Mouse (Mus musculus): Measurements from ENCODE around the gene Maml1. TPM values are rescaled to one million over a fixed set of nuclear protein-coding genes. Genes with fewer than 3 reads are reported as not detected.

Gene Maml1
- polyA plus RNA-seq, 1 experiment from 2014 or later: 3.2 TPM

DNA sequence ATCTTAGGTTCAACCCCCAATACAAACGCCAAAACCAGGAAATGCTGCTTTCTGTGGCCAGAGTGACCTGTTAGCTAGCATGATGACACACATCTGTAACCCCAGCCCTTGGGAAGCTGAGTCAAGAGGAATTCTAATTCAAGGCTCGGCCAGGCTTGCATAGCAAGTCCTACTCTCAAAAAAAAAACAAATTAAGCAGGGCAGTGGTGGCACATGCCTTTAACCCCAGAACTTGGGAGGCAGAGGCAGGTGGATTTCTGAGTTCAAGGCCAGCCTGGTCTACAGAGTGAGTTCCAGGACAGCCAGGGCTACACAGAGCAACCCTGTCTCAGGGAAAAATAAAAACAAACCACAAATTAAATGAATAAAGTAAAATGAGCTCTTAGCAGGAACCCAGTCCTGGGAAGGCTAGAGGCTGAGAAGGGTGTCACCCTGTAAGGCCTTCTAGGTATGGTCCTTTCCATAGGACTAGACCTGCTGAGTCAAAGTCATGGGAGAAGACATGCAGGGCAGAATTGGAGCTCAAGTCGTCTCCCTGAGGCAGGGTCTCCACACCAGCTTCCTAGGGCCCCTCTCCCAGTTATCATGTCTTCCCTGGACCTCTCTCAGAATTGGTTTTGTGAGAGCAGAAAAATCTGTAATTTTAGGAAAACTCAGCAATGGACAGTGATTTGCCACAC is 79.9 kb downstream of the Maml1 start:
- Histone ChIP-seq H3K4me3 (no peak overlapping the region), H3K4me1 (peaks cover 79% of the 10 kb centered on the region), H3K9ac (no peak overlapping the region), H3K27me3 (replicated peaks) (no peaks in the 10 kb centered on the region), H3K4me2 (no peak overlapping the region), H3K27ac (peak overlapping the region; percentile 60), H3K36me3 (peaks cover 16% of the 10 kb centered on the region), H3K9me3 (replicated peaks) (no peaks in the 10 kb centered on the region)
- ATAC-seq: no peak
- 46% methylated on average over 3 of the region's 3 CpGs for WGBS (ENCODE audit: insufficient replicate concordance)

DNA sequence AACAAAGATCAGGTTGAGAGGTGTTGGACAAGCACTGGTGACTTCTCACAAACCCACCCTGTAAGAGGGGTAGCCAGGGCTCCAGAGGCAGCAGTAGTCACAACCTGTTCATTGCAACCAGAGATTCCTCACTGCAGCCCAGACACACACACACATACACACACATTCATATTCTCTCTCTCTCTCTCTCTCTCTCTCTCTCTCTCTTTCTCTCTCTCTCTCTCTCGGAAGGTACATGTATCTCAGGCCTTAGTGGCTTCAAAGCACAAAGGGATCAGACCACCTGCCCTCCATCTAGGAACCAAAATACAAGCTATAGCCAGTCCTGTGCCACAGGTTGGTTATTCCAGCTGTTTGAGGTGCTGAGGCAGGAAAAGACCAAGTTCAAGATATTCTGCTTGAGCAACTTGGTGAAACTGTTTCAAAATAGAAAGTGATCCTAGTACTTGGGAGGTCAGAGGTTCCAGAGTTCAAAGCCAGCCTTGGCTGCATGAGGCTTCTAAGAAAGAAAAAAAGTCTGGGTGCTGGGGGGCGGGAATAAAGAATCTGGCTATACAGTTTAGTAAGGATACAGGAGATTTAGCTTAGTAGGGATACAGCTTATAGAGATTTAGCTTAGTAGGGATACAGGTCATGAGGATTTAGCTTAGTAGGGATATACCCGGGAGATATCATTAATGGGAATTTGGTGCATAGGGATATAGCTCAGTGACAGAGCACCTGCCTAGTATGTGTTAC is 80.6 kb downstream of the Maml1 start:
- Histone ChIP-seq H3K4me3 (peak overlapping the region; percentile 94), H3K36me3 (peaks cover 23% of the 10 kb centered on the region), H3K4me2 (peak overlapping the region; percentile 77), H3K27me3 (replicated peaks) (no peaks in the 10 kb centered on the region), H3K27ac (peak overlapping the region; percentile 99), H3K4me1 (peaks cover 72% of the 10 kb centered on the region), H3K9ac (peak overlapping the region; percentile 97), H3K9me3 (replicated peaks) (no peaks in the 10 kb centered on the region)
- WGBS (ENCODE audit: insufficient replicate concordance): 87% methylated on average over 3 of the region's 3 CpGs
- no peak for ATAC-seq

DNA sequence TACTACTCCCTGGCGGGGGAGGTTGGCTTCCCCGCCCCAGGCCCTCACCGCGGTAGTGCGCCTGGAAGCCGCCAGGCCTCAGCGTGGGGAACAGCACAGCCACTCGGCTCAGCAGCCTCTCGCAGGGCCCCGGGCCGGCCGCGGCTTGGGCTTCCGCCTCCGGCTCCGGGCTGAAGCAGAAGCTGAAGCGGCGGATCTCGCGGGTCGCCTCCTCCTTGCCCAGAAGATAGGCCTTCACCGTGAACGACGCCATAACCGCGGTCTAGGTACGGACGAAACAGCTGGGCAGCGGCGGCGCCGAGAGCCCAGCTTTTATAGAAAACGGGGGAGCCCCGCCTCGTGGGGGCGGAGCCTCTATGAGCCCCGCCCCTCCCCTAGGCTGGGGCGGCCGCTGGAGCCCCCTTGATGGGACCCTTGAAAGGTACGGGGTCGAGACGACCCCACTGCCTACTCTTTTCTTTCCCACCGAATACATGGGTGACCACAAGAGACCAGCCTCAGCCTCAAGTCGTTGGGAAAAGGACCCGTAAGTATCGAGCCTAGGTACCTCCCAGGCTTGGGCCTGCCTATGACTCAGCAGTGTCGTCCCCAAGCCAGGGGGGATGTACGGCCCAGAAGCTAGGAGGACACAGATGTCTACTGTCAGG is 81.5 kb downstream of the Maml1 start, which contains the start of the genes Sqstm1 and Mgat4b:
TSS of gene Sqstm1 (minus strand) at position 323 of the 647 bp plus-strand sequence.
TSS of gene Mgat4b (plus strand) at position 386 of the 647 bp plus-strand sequence.
- Histone ChIP-seq H3K4me3 (peak within 1 kb of the TSS; percentile 94), H3K4me2 (peak within 1 kb of the TSS; percentile 77), H3K9ac (peak within 1 kb of the TSS; percentile 97), H3K36me3 (peaks cover 32% of the 10 kb centered on the region), H3K4me1 (peaks cover 63% of the 10 kb centered on the region), H3K9me3 (replicated peaks) (no peaks in the 10 kb centered on the region), H3K27ac (peak within 1 kb of the TSS; percentile 99), H3K27me3 (replicated peaks) (no peaks in the 10 kb centered on the region)
- WGBS (ENCODE audit: insufficient replicate concordance): under 1% methylated on average over 48 of the region's 48 CpGs
- peak; percentile 70 for ATAC-seq

DNA sequence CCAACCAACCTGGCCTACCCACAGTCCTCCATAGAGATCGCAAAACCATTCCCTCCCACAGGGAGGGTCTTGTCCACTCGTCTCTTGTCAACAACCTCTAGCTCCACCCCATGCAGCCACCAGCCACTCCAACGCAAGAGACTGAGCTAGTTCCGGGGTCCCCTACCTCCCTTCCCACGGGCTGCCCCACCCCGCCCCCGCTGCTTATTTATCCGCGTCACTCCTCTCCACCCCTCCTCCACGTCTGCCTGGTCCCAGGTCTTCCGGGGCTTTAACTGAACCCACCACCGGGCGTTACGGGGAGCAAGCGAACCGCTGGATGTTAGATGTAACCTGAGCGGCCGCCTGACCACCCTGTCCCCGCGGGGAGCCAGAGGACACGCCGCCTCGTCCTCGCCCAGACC is 82.0 kb downstream of the Maml1 start:
- Histone ChIP-seq H3K9ac (peak overlapping the region; percentile 97), H3K4me1 (peaks cover 58% of the 10 kb centered on the region), H3K4me2 (peak overlapping the region; percentile 77), H3K27me3 (replicated peaks) (no peaks in the 10 kb centered on the region), H3K27ac (peak overlapping the region; percentile 99), H3K4me3 (peak overlapping the region; percentile 94), H3K9me3 (replicated peaks) (no peaks in the 10 kb centered on the region), H3K36me3 (peaks cover 37% of the 10 kb centered on the region)
- WGBS (ENCODE audit: insufficient replicate concordance): 2% methylated on average over 24 of the region's 24 CpGs
- ATAC-seq: peak; percentile 93

DNA sequence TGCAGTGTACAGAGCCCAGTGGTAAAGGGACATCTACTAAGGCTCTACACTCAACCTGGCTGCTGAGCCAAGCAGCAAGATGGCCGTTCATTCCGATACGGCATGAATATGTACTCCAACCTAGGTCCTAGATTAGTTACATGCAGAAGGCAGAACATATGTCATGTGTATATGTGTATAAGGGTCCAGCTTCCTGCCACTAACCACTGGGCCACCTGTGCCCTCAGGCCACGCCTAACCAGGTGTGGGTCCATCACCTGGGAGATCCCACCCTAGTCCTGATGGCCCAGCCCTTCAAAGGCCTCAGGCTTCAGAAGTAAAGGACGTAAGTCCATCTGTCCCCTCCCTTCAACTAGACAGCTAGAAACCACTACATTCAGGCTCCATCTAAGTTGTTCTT is 84.1 kb downstream of the Maml1 start:
- no peak overlapping the region for H3K27ac ChIP-seq
- ATAC-seq: no peak
- H3K9me3 ChIP-seq (replicated peaks): no peaks in the 10 kb centered on the region
- H3K4me1 ChIP-seq: peaks cover 49% of the 10 kb centered on the region
- no peaks in the 10 kb centered on the region for H3K27me3 ChIP-seq (replicated peaks)
- 0 out of 2 replicates have a peak overlapping the region, but pooled peaks have one; percentile 77 for H3K4me2 ChIP-seq
- no peak overlapping the region for H3K4me3 ChIP-seq
- peak overlapping the region; percentile 97; the same call in 1 of the 2 replicates for H3K9ac ChIP-seq
- WGBS (ENCODE audit: insufficient replicate concordance): 86% methylated on average over 5 of the region's 5 CpGs
- peaks cover 56% of the 10 kb centered on the region for H3K36me3 ChIP-seq

DNA sequence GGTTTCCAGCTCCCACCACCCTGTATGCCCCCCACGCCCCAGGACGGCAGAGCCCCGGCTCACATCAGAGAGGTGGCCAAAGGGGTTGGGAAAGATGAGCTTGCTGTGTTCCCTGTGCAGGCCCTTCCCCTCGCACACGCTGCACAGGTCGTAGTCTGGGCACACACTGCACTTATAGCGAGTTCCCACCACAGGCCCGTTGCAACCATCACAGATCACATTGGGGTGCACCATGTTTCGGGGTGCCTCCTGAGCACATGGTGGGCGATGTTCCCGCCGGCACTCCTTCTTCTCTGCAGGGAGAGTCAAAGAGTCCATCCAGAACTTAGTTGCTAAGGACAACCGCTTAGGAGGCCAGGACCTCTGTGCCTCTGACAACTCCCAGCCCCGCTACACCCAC is 84.8 kb downstream of the Maml1 start:
- no peak for ATAC-seq
- no peak overlapping the region for H3K4me2 ChIP-seq
- H3K27me3 ChIP-seq (replicated peaks): no peaks in the 10 kb centered on the region
- no peak overlapping the region for H3K27ac ChIP-seq
- H3K36me3 ChIP-seq: peaks cover 63% of the 10 kb centered on the region
- 92% methylated on average over 14 of the region's 14 CpGs for WGBS (ENCODE audit: insufficient replicate concordance)
- no peak overlapping the region for H3K9ac ChIP-seq
- no peak overlapping the region for H3K4me3 ChIP-seq
- peaks cover 44% of the 10 kb centered on the region for H3K4me1 ChIP-seq
- no peaks in the 10 kb centered on the region for H3K9me3 ChIP-seq (replicated peaks)

DNA sequence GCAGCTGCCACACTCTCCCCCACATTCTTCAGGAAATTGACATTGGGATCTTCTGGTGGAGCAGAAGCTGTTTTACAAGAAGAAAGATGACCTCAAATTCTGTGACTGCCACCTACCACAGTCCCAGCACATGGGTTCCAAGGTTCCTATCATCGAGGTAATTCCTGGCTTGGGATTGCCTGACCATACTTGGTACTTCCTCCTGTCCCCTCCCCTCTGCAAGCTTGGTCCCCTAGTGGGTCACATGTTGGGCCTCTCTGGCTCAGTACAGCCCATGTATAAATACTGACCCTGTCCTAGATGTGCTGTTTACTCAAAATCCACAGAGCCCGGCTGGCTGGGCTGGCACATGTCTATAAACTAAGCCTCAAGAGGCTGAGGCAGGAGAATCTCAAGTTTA is 86.1 kb downstream of the Maml1 start:
- no peak for ATAC-seq
- Histone ChIP-seq H3K4me1 (peaks cover 40% of the 10 kb centered on the region), H3K4me3 (no peak overlapping the region), H3K27ac (no peak overlapping the region), H3K9ac (no peak overlapping the region), H3K9me3 (replicated peaks) (no peaks in the 10 kb centered on the region), H3K36me3 (peaks cover 76% of the 10 kb centered on the region), H3K4me2 (no peak overlapping the region), H3K27me3 (replicated peaks) (no peaks in the 10 kb centered on the region)
- WGBS (ENCODE audit: insufficient replicate concordance): 79% methylated on average over 2 of the region's 2 CpGs

Small RNA genes lying within 50 kb of the gene (microRNA-seq; reads per million reads assigned to microRNA genes)
- not detected for gene Mir6919

Other genes with a start within 250 kb of the Maml1 start
- 20.2 and 20.3 TPM in 2 replicates for gene Tbc1d9b, start 160.9 kb downstream of the Maml1 start, polyA plus RNA-seq (2016; fragmentation: Nextera tagmentation; extraction: Ambion mirVana)
- 8.6 and 8.7 TPM in 2 replicates for gene Mrnip, start 117.9 kb downstream of the Maml1 start, polyA plus RNA-seq (2016; fragmentation: Nextera tagmentation; extraction: Ambion mirVana)
- 143 and 152 TPM in 2 replicates for gene Sqstm1, start 81.5 kb downstream of the Maml1 start, polyA plus RNA-seq (2016; fragmentation: Nextera tagmentation; extraction: Ambion mirVana)
- 29.1 and 30.7 TPM in 2 replicates for gene Mgat4b, start 81.4 kb downstream of the Maml1 start, polyA plus RNA-seq (2016; fragmentation: Nextera tagmentation; extraction: Ambion mirVana)
- gene Ltc4s, start 53.7 kb downstream of the Maml1 start, polyA plus RNA-seq (2016; fragmentation: Nextera tagmentation; extraction: Ambion mirVana): 0.87 and 1.0 TPM in 2 replicates
- 255 and 264 TPM in 2 replicates for gene Canx, start 33.4 kb upstream of the Maml1 start, polyA plus RNA-seq (2016; fragmentation: Nextera tagmentation; extraction: Ambion mirVana)
- gene Cby3, start 62.2 kb upstream of the Maml1 start, polyA plus RNA-seq (2016; fragmentation: Nextera tagmentation; extraction: Ambion mirVana): 0.18 TPM in 1 of 2 replicates, not detected in the other
- gene Hnrnph1, start 84.7 kb upstream of the Maml1 start, polyA plus RNA-seq (2016; fragmentation: Nextera tagmentation; extraction: Ambion mirVana): 160 TPM in 2 replicates
- 12.0 and 12.8 TPM in 2 replicates for gene Rufy1, start 138.8 kb upstream of the Maml1 start, polyA plus RNA-seq (2016; fragmentation: Nextera tagmentation; extraction: Ambion mirVana)